Mouse (Mus musculus) limb, embryonic 12.5 days (tissue): ENCODE data around the gene Vwa8. TPM values are rescaled to one million over a fixed set of nuclear protein-coding genes. Genes with fewer than 3 reads are reported as not detected.
A peak's percentile ranks its signal among the peaks of the same experiment; 100 is the strongest.

ENCODE experiments used
- ATAC-seq: fragments of 200-750 bp; cut with Nextera tagmentation; 2 replicates; pipeline ENCODE4 v1.8.0; 2017; ENCODE audit warnings: low read depth, moderate TSS enrichment; ENCODE audit not compliant: insufficient number of reproducible peaks, insufficient read depth, low FRiP score, low TSS enrichment
- H3K27ac ChIP-seq: fragments of 300-500 bp; sonication (generic); 2 replicates; pipeline ENCODE4 v1.5.1; 2016; ENCODE audit warnings: mild to moderate bottlenecking, moderate library complexity
- H3K27me3 ChIP-seq: fragments of 300-500 bp; sonication (generic); 2 replicates; pipeline ENCODE4 v1.6.1; 2016; ENCODE audit warnings: mild to moderate bottlenecking, moderate library complexity
- H3K36me3 ChIP-seq: fragments of 300-500 bp; sonication (generic); 2 replicates; pipeline ENCODE4 v1.6.1; 2016; ENCODE audit warnings: mild to moderate bottlenecking, moderate library complexity
- H3K4me1 ChIP-seq: fragments of 300-500 bp; sonication (generic); replicated peaks from 2 replicates; pipeline ENCODE4 v1.6.1; 2016
- H3K4me2 ChIP-seq: fragments of 300-500 bp; sonication (generic); 2 replicates; pipeline ENCODE4 v1.6.1; 2016; ENCODE audit warnings: mild to moderate bottlenecking, moderate library complexity
- H3K4me3 ChIP-seq: fragments of 300-500 bp; sonication (generic); replicated peaks from 2 replicates; pipeline ENCODE4 v1.5.1; 2016; ENCODE audit warnings: mild to moderate bottlenecking
- H3K9ac ChIP-seq: fragments of 300-500 bp; sonication (generic); replicated peaks from 2 replicates; pipeline ENCODE4 v1.6.1; 2016; ENCODE audit warnings: mild to moderate bottlenecking, moderate library complexity
- H3K9me3 ChIP-seq: fragments of 300-500 bp; sonication (generic); 2 replicates; pipeline ENCODE4 v1.6.1; 2016; ENCODE audit warnings: mild to moderate bottlenecking, moderate library complexity
- WGBS: fragments of 180-500 bp; shearing (Covaris S2); methylation state at CpG from one replicate; pipeline ENCODE4 v1.1.7; 2016; 5-methylcytosine and 5-hydroxymethylcytosine counted together
- polyA plus RNA-seq: library from polyadenylated mRNA; unstranded; fragments of >200 nt; fragmentation: Nextera tagmentation; extraction: Ambion mirVana; gene quantifications from 2 replicates; pipeline ENCODE4 v1.2.1, GENCODE M21; 2016

The Vwa8 gene
- polyA plus RNA-seq, 1 experiment from 2014 or later: 11.7 TPM

DNA sequence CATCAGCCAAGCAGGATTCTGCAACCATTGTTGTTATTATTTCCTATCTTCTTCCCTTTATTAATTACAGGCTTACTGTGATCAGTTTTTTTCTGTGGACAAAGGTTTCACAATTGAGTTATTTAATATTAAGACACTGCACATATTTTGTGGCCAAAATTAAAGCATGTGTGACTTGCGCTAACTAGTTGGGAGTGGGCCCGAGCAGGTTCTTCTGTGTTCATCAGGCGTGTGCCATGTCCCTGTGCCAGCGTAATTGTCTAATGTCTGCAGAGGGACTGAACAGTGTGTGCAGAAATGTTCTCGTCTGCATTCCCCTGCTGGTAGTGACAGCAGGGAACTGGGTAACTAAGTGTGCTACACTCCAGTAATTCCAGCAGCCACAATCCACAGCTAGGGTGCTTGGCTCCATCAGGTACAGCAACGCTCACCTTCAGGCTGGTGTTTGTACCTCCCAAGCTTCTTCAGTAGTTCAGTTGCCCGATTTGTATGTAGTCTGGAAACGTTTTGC lies 182.4 kb downstream of the Vwa8 start:
- no peak overlapping the region for H3K9ac ChIP-seq
- peaks cover 12% of the 10 kb centered on the region; the same call in 1 of the 2 replicates for H3K4me1 ChIP-seq
- 90% methylated on average over 8 of the region's 8 CpGs for WGBS
- no peaks in the 10 kb centered on the region for H3K36me3 ChIP-seq
- H3K9me3 ChIP-seq: no peaks in the 10 kb centered on the region
- no peak overlapping the region for H3K4me2 ChIP-seq
- no peak overlapping the region for H3K4me3 ChIP-seq
- no peak overlapping the region for H3K27ac ChIP-seq
- H3K27me3 ChIP-seq: no peaks in the 10 kb centered on the region
- no peak for ATAC-seq

DNA sequence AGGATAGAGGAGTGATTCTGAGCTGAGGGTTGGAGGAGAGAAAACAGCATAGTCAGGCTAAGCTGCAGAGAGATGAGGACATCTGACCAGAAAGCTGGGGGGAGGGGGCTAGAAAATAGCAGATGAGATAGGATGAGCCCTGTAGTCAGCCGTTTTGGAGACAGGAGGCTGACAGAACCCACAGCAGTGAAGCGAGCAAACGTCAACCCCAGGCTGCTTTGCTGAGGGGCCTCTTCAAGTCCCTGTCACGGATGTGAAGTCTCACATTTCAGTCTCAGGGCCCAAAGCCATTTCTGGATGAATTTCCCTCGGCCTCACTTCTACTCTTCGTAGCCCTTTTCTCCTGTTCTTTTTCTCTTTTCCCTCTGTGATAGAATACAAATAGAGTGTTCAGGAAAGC lies 184.5 kb downstream of the Vwa8 start:
- 51% methylated on average over 6 of the region's 6 CpGs for WGBS
- no peaks in the 10 kb centered on the region for H3K36me3 ChIP-seq
- ATAC-seq: no peak
- H3K27ac ChIP-seq: no peak overlapping the region
- H3K9ac ChIP-seq: no peak overlapping the region
- no peaks in the 10 kb centered on the region for H3K9me3 ChIP-seq
- no peak overlapping the region for H3K4me3 ChIP-seq
- H3K4me1 ChIP-seq: peaks cover 12% of the 10 kb centered on the region; the same call in 1 of the 2 replicates
- H3K4me2 ChIP-seq: no peak overlapping the region
- no peaks in the 10 kb centered on the region for H3K27me3 ChIP-seq

- ATAC-seq: no peak
- Histone ChIP-seq H3K36me3 (no peaks in the 10 kb centered on the region), H3K4me1 (peaks cover 6% of the 10 kb centered on the region; the same call in 1 of the 2 replicates), H3K27me3 (no peaks in the 10 kb centered on the region), H3K27ac (no peak overlapping the region), H3K9ac (no peak overlapping the region), H3K9me3 (no peaks in the 10 kb centered on the region), H3K4me2 (no peak overlapping the region), H3K4me3 (no peak overlapping the region)
- WGBS: 70% methylated on average over 9 of the region's 9 CpGs
Measured at GRCm38 (mm10) chr14:79034511-79034913, 185.7 kb downstream of the Vwa8 start.

DNA sequence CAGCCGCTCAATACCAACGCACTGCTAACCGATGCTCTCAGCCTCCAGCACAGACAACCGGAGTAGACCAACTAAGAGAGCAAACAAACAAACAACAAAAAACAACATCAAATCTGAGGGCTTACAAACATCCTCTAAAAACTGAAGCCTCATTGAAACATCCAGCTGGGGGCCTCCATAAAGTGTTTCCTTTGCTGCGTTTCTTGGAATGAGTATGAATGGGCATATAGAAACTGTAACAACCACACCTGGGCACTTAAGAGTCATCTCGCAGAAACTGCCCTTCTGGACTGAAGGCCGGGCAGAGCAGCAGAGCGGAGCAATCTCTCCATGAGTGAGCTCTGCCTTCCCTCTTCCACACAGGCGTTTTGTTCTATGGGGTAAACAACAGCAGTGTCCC lies 186.7 kb downstream of the Vwa8 start:
- no peaks in the 10 kb centered on the region for H3K9me3 ChIP-seq
- H3K9ac ChIP-seq: no peak overlapping the region
- no peak overlapping the region for H3K27ac ChIP-seq
- WGBS: 88% methylated on average over 9 of the region's 9 CpGs
- H3K4me3 ChIP-seq: no peak overlapping the region
- ATAC-seq: no peak
- H3K27me3 ChIP-seq: no peaks in the 10 kb centered on the region
- H3K4me1 ChIP-seq: peaks cover 6% of the 10 kb centered on the region; the same call in 1 of the 2 replicates
- no peak overlapping the region for H3K4me2 ChIP-seq
- no peaks in the 10 kb centered on the region for H3K36me3 ChIP-seq

DNA sequence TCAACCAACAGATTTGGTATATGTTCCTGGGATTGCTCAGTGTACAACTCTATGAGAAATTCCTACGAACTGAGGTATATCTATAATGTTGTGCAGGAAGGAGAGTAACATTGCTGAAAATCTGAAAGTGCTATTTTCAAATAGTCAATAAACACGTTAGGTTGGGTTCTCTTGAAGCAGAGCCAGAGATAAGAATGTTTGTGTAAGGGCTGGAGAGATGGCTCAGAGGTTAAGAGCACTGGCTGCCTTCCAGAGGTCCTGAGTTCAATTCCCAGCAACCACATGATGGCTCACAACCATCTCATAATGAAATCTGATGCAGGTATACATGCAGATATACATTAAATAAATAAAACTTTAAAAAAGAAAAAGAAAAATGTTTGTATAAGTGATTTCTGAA lies 198.3 kb downstream of the Vwa8 start:
- H3K27me3 ChIP-seq: no peaks in the 10 kb centered on the region
- no peaks in the 10 kb centered on the region for H3K4me1 ChIP-seq
- no peak for ATAC-seq
- no peaks in the 10 kb centered on the region for H3K36me3 ChIP-seq
- H3K9ac ChIP-seq: no peak overlapping the region
- H3K4me2 ChIP-seq: no peak overlapping the region
- H3K4me3 ChIP-seq: no peak overlapping the region
- H3K27ac ChIP-seq: no peak overlapping the region
- no peaks in the 10 kb centered on the region for H3K9me3 ChIP-seq
- WGBS: 87% methylated on average over 2 of the region's 2 CpGs

DNA sequence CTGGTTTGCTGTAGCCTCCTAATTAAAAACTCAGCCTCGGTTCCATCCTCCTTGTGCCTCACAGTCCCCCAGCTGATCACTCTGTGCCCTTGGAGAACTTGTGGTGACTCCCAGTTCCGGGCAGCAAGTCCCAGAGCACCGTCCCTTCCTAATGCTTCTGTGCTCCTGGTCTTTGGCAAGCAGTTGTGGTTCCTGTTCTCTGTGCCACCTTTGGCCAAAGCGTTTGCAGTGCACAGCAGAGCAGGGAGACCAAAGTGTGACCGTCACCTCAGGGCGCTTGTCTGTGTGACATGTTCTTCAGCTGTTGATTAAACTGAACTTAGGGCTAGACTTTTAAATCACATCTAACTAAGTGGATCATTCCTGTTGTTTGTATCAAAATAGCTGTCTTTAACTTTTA lies 199.1 kb downstream of the Vwa8 start:
- Histone ChIP-seq H3K9me3 (no peaks in the 10 kb centered on the region), H3K27me3 (no peaks in the 10 kb centered on the region), H3K4me1 (no peaks in the 10 kb centered on the region), H3K9ac (no peak overlapping the region), H3K4me3 (no peak overlapping the region), H3K36me3 (no peaks in the 10 kb centered on the region), H3K4me2 (no peak overlapping the region), H3K27ac (no peak overlapping the region)
- whole genome bisulfite sequencing: 81% methylated on average over 6 of the region's 6 CpGs
- ATAC-seq: no peak

GRCm38 (mm10) chr14:79049544-79049943 lies 200.7 kb downstream of the Vwa8 start:
- ATAC-seq: no peak
- Histone ChIP-seq H3K9ac (no peak overlapping the region), H3K27me3 (no peaks in the 10 kb centered on the region), H3K4me1 (no peaks in the 10 kb centered on the region), H3K27ac (no peak overlapping the region), H3K4me2 (no peak overlapping the region), H3K4me3 (no peak overlapping the region), H3K36me3 (no peaks in the 10 kb centered on the region), H3K9me3 (no peaks in the 10 kb centered on the region)
- 73% methylated on average over 11 of the region's 11 CpGs for WGBS

DNA sequence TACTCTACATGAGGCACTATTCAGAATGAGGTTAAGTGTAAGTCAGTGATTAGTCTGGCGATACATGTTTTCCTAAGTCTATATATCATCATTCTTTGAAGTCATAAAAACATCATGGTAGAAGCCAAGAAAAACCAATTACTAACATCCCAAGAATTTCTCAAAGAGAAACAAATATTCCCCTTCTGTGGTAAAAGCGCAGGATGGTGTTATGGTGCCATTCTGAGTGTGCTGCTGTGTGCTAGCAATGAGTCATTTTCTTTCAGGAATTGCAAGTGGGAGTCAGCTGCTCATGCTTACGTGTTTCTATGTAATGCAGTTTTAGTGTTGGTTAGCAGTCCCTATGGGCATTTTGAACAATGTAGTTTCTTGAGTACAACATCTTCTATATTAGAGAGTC lies 216.8 kb downstream of the Vwa8 start:
- Histone ChIP-seq H3K9ac (no peak overlapping the region), H3K4me2 (no peak overlapping the region), H3K9me3 (no peaks in the 10 kb centered on the region), H3K27ac (no peak overlapping the region), H3K4me3 (no peak overlapping the region), H3K27me3 (no peaks in the 10 kb centered on the region), H3K36me3 (no peaks in the 10 kb centered on the region; the same call in 1 of the 2 replicates), H3K4me1 (no peaks in the 10 kb centered on the region)
- no peak for ATAC-seq
- WGBS: 79% methylated on average over 3 of the region's 3 CpGs

- no peak for ATAC-seq
- no peak overlapping the region for H3K4me2 ChIP-seq
- H3K4me3 ChIP-seq: no peak overlapping the region
- H3K27me3 ChIP-seq: no peaks in the 10 kb centered on the region
- H3K36me3 ChIP-seq: no peaks in the 10 kb centered on the region
- H3K9ac ChIP-seq: no peak overlapping the region
- H3K27ac ChIP-seq: no peak overlapping the region
- H3K4me1 ChIP-seq: no peaks in the 10 kb centered on the region
- WGBS: 100% methylated on average over 1 of the region's 1 CpGs
- H3K9me3 ChIP-seq: no peaks in the 10 kb centered on the region
Measured at GRCm38 (mm10) chr14:79069515-79069914, 220.7 kb downstream of the Vwa8 start.

GRCm38 (mm10) chr14:79074786-79075185 lies 225.9 kb downstream of the Vwa8 start:
- WGBS: 57% methylated on average over 8 of the region's 8 CpGs
- Histone ChIP-seq H3K9ac (no peak overlapping the region), H3K36me3 (no peaks in the 10 kb centered on the region), H3K27me3 (no peaks in the 10 kb centered on the region), H3K4me2 (no peak overlapping the region), H3K27ac (no peak overlapping the region), H3K9me3 (no peaks in the 10 kb centered on the region), H3K4me3 (no peak overlapping the region), H3K4me1 (peaks cover 16% of the 10 kb centered on the region; the same call in 1 of the 2 replicates)
- no peak for ATAC-seq

DNA sequence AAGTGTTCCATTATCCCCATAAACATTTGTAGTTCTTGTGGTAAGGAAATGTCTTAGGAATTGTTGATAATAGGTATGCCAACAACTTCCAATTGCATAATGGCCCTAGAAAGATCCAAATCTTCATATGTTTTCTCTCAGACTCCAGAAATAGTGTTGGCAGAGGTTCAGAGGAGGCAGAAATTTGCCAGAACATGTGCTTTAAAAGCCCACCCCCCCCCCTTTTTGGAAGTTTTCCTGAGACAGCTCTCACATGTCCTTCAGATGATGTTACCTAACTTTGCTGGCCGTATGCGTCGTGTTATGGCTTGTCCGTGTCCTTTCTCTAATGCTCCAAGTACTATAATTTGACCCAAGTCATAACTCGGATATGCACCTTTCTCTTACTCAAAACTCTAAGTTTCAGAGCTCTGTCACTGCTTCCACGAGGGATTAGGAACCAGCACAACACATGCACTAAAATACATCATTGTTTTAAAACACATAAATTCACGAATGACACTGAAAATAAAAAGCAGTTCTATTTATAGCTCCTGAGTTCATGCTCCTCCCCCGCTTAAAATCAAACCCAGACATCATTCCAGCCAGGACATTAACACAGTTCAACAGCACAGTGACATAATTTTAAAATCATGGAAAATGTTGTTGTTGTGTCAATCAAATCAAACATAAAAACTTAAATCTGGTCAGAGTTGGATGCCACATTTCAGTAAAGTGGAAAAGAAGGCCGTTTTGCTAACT lies 227.9 kb downstream of the Vwa8 start:
- Histone ChIP-seq H3K9me3 (no peaks in the 10 kb centered on the region), H3K27me3 (no peaks in the 10 kb centered on the region), H3K9ac (no peak overlapping the region), H3K36me3 (no peaks in the 10 kb centered on the region), H3K27ac (peak overlapping the region; percentile 62; the same call in 1 of the 2 replicates), H3K4me2 (no peak overlapping the region), H3K4me3 (no peak overlapping the region), H3K4me1 (peaks cover 16% of the 10 kb centered on the region; the same call in 1 of the 2 replicates)
- 49% methylated on average over 9 of the region's 9 CpGs for WGBS
- ATAC-seq: peak; percentile 52; the same call in 1 of the 2 replicates

GRCm38 (mm10) chr14:79083573-79083972 lies 234.7 kb downstream of the Vwa8 start:
- 68% methylated on average over 7 of the region's 7 CpGs for WGBS
- Histone ChIP-seq H3K36me3 (no peaks in the 10 kb centered on the region), H3K4me1 (peaks cover 5% of the 10 kb centered on the region; the same call in 1 of the 2 replicates), H3K9me3 (no peaks in the 10 kb centered on the region), H3K27ac (no peak overlapping the region), H3K4me2 (no peak overlapping the region), H3K27me3 (no peaks in the 10 kb centered on the region), H3K4me3 (no peak overlapping the region), H3K9ac (no peak overlapping the region)
- no peak for ATAC-seq
